Comparison of ENCODE assay signal across 8 mouse cellular contexts in genomic region chr11:3648964-3649841, GRCm38 (mm10). TPM values are rescaled to one million over a fixed set of nuclear protein-coding genes. Genes with fewer than 3 reads are reported as not detected.
DNase-seq lines count a peak whose midpoint lies in the region; ATAC-seq and TF ChIP-seq lines count a peak whose summit lies in the region.

Gene Morc2a (plus strand): TSS chr11:3649191.

- H3K9me3 ChIP-seq in ES-Bruce4 (replicated peaks; ENCODE audit: control insufficient read depth, insufficient read depth, low read length, poor library complexity, severe bottlenecking), result peaks cover 14% of the 10 kb centered on the region
- peaks cover 20% of the 10 kb centered on the region for H3K9me3 ChIP-seq in forebrain, embryonic 13.5 days (replicated peaks)
- no peaks in the 10 kb centered on the region; the same call in 1 of the 2 replicates for H3K9me3 ChIP-seq in liver, postnatal 0 days (ENCODE audit: low read length)
- peaks cover 6% of the 10 kb centered on the region; the same call in 1 of the 2 replicates for H3K9me3 ChIP-seq in neural tube, embryonic 14.5 days (ENCODE audit: control insufficient read depth, low read length)

- H3K9ac ChIP-seq in ES-Bruce4 (ENCODE audit: low read depth, poor library complexity, severe bottlenecking), result peak within 1 kb of the TSS; percentile 97
- peak within 1 kb of the TSS; percentile 98 for H3K9ac ChIP-seq in forebrain, embryonic 13.5 days
- peak within 1 kb of the TSS; percentile 89 for H3K9ac ChIP-seq in liver, postnatal 0 days (replicated peaks)
- peak within 1 kb of the TSS; percentile 94 for H3K9ac ChIP-seq in neural tube, embryonic 14.5 days (replicated peaks; ENCODE audit: low read depth, low read length)

- peak within 1 kb of the TSS; percentile 95 for H3K4me3 ChIP-seq in ES-Bruce4 (ENCODE audit: low read depth, low read length)
- H3K4me3 ChIP-seq in forebrain, embryonic 13.5 days, result peak within 1 kb of the TSS; percentile 97
- H3K4me3 ChIP-seq in liver, postnatal 0 days (ENCODE audit: low read depth, low read length), result peak within 1 kb of the TSS; percentile 75
- peak within 1 kb of the TSS; percentile 99 for H3K4me3 ChIP-seq in neural tube, embryonic 14.5 days (ENCODE audit: low read depth, low read length)

- no peaks in the 10 kb centered on the region for H3K27me3 ChIP-seq in ES-Bruce4 (ENCODE audit: control insufficient read depth, insufficient read depth, low read length, poor library complexity, severe bottlenecking)
- no peaks in the 10 kb centered on the region for H3K27me3 ChIP-seq in forebrain, embryonic 13.5 days
- no peaks in the 10 kb centered on the region for H3K27me3 ChIP-seq in liver, postnatal 0 days (ENCODE audit: insufficient read depth, low read length)
- H3K27me3 ChIP-seq in neural tube, embryonic 14.5 days (ENCODE audit: control insufficient read depth, insufficient read depth, low read length), result no peaks in the 10 kb centered on the region

- H3K4me2 ChIP-seq in forebrain, embryonic 13.5 days, result peak within 1 kb of the TSS; percentile 78
- peak within 1 kb of the TSS; percentile 90 for H3K4me2 ChIP-seq in liver, postnatal 0 days (ENCODE audit: low read depth, low read length)
- H3K4me2 ChIP-seq in neural tube, embryonic 14.5 days (ENCODE audit: low read depth, low read length), result peak within 1 kb of the TSS; percentile 76

- no peak for TF ChIP-seq CTCF in ES-Bruce4 (IDR thresholded peaks at IDR 0.05; ENCODE audit: low read depth, low read length)
- TF ChIP-seq CTCF in liver, postnatal 0 days (IDR thresholded peaks at IDR 0.05; ENCODE audit: low read depth), result peak; percentile 57

- WGBS in forebrain, embryonic 13.5 days, result 2% methylated on average over 65 of the region's 81 CpGs
- 1% methylated on average over 80 of the region's 81 CpGs for WGBS in large intestine, adult 2 months
- 2% methylated on average over 80 of the region's 81 CpGs for WGBS in liver, postnatal 0 days (ENCODE audit: insufficient replicate concordance)
- 2% methylated on average over 80 of the region's 81 CpGs for WGBS in neural tube, embryonic 14.5 days

- intact Hi-C loops in heart, postnatal 10 days (cut with DNase I), result loop anchor here (5.0 kb wide), 1 partner anchor 112 kb away; no protein-coding TSS in a partner anchor

- DNase-seq in heart, postnatal 10 days, result peak; percentile 97 to 98
- peak; percentile 86 for DNase-seq in large intestine, adult 2 months (ENCODE audit: low read depth, low spot score)
- peak; percentile 98 for DNase-seq in liver, postnatal 0 days
- peak; percentile 96 for DNase-seq in testis, postnatal 10 days (ENCODE audit: low spot score)

- no peaks in the 10 kb centered on the region for H3K4me1 ChIP-seq in ES-Bruce4 (ENCODE audit: control insufficient read depth, insufficient read depth, low read length)
- peaks cover 29% of the 10 kb centered on the region for H3K4me1 ChIP-seq in forebrain, embryonic 13.5 days
- peaks cover 19% of the 10 kb centered on the region for H3K4me1 ChIP-seq in liver, postnatal 0 days (ENCODE audit: insufficient read depth)
- H3K4me1 ChIP-seq in neural tube, embryonic 14.5 days (ENCODE audit: control insufficient read depth, insufficient read depth, low read length), result peaks cover 17% of the 10 kb centered on the region

- peaks cover 31% of the 10 kb centered on the region for H3K36me3 ChIP-seq in ES-Bruce4 (ENCODE audit: control insufficient read depth, insufficient read depth, low read length, poor library complexity, severe bottlenecking)
- peaks cover 48% of the 10 kb centered on the region for H3K36me3 ChIP-seq in forebrain, embryonic 13.5 days (ENCODE audit: poor library complexity, severe bottlenecking)
- peaks cover 18% of the 10 kb centered on the region for H3K36me3 ChIP-seq in liver, postnatal 0 days (replicated peaks; ENCODE audit: insufficient read depth, low read length)
- H3K36me3 ChIP-seq in neural tube, embryonic 14.5 days (ENCODE audit: control insufficient read depth, insufficient read depth, low read length), result peaks cover 17% of the 10 kb centered on the region

- peak within 1 kb of the TSS; percentile 40 for H3K27ac ChIP-seq in ES-Bruce4 (ENCODE audit: insufficient read depth, low read length)
- peak within 1 kb of the TSS; percentile 94 for H3K27ac ChIP-seq in forebrain, embryonic 13.5 days
- H3K27ac ChIP-seq in liver, postnatal 0 days (ENCODE audit: low read depth), result peak within 1 kb of the TSS; percentile 88
- peak within 1 kb of the TSS; percentile 95 for H3K27ac ChIP-seq in neural tube, embryonic 14.5 days (ENCODE audit: low read depth, low read length)

- peak; percentile 52; the same call in 1 of the 2 replicates for TF ChIP-seq EP300 in ES-Bruce4 (IDR thresholded peaks at IDR 0.05; ENCODE audit: insufficient read depth, low read depth, low read length)
- no peak; the same call in 1 of the 2 replicates for TF ChIP-seq EP300 in liver, postnatal 0 days (IDR thresholded peaks at IDR 0.05; ENCODE audit: low read depth)

- peak; percentile 98 for ATAC-seq in cerebellum, adult (ENCODE audit: insufficient number of reproducible peaks, low FRiP score, low TSS enrichment)
- ATAC-seq in forebrain, embryonic 13.5 days, result peak; percentile 98
- ATAC-seq in liver, postnatal 0 days, result peak; percentile 94
- ATAC-seq in neural tube, embryonic 14.5 days (ENCODE audit: low read depth), result peak; percentile 97

- peak; percentile 52 for TF ChIP-seq POLR2A in ES-Bruce4 (IDR thresholded peaks at IDR 0.05; ENCODE audit: insufficient read depth, low read length)

RNA-seq across cellular contexts. Expression of gene Morc2a, which starts in this region (rescaled TPM):
- polyA plus RNA-seq in ES-Bruce4 (2011; ENCODE audit: insufficient read depth, insufficient read length, low read depth, missing spikeins), result 38.6 and 41.8 TPM in 2 replicates
- 35.2 and 43.1 TPM in 2 replicates for polyA plus RNA-seq in forebrain, embryonic 13.5 days (2015; fragmentation: Nextera tagmentation; extraction: Ambion mirVana)
- 10 to 100 TPM; 28.9 to 36.8 TPM for total RNA-seq in heart, postnatal 10 days (2021)
- polyA plus RNA-seq in large intestine, adult 2 months (2012; rRNA removed), result 6.9 and 7.9 TPM in 2 replicates
- polyA plus RNA-seq in liver, postnatal 0 days (2015; fragmentation: Nextera tagmentation; extraction: Ambion mirVana), result 3.0 and 3.7 TPM in 2 replicates
- 31.0 and 37.0 TPM in 2 replicates for polyA plus RNA-seq in neural tube, embryonic 14.5 days (2014; fragmentation: Nextera tagmentation; extraction: Ambion mirVana)

Comparison
In these comparisons a context has a peak if more than half of its experiments do, and no peak if none do; other contexts are left out.
1. Peak in every context shown above with its lines: DNase-seq, ATAC-seq, H3K4me3 ChIP-seq and H3K27ac ChIP-seq.
2. H3K27ac ChIP-seq: peak in every context shown above with its lines; median percentile 95 in neural tube, embryonic 14.5 days; 94 in forebrain, embryonic 13.5 days; 88 in liver, postnatal 0 days; 40 in ES-Bruce4.